ENCODE assay signal across 8 mouse cellular contexts in the genomic region with DNA sequence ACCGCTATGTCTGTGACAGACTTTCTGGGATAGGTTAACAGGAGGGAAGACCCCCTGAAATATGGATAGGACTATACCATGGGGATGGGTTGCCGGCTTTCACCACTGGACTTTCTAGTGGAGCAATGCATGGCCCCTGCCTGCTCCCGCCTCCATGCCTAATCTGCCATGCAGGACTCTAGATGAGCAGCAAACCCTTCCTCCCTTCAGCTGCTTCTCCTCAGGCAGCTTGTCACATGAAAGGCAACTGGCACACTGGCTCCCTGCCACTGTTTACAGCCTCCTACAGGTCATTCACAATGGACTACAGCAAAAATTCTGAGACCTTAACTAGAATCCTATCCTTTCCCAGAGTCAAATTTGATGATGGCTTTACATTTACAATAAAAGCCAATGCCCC. TPM values are rescaled to one million over a fixed set of nuclear protein-coding genes. Genes with fewer than 3 reads are reported as not detected.
DNase-seq lines count a peak whose midpoint lies in the region; ATAC-seq and TF ChIP-seq lines count a peak whose summit lies in the region.

No protein-coding gene starts in this region.

- ATAC-seq in kidney, embryonic 14.5 days (ENCODE audit: low FRiP score, low TSS enrichment): no peak
- no peak for ATAC-seq in midbrain, embryonic 13.5 days

- WGBS in kidney, embryonic 14.5 days: 93% methylated on average over 3 of the region's 3 CpGs
- whole genome bisulfite sequencing in midbrain, embryonic 13.5 days: 88% methylated on average over 3 of the region's 3 CpGs

- intact Hi-C loops in heart, postnatal 25 days (cut with DNase I): no loop called here

- H3K4me2 ChIP-seq in kidney, embryonic 14.5 days (replicated peaks; ENCODE audit: low read depth, low read length): no peak overlapping the region
- H3K4me2 ChIP-seq in midbrain, embryonic 13.5 days (replicated peaks): peak overlapping the region; percentile 73

- peak overlapping the region; percentile 99 for H3K27ac ChIP-seq in bone marrow macrophage, adult 2 months (ENCODE audit: insufficient read depth, low read depth, low read length)
- no peak overlapping the region for H3K27ac ChIP-seq in kidney, embryonic 14.5 days (ENCODE audit: low read depth, low read length)
- no peak overlapping the region for H3K27ac ChIP-seq in midbrain, embryonic 13.5 days

- H3K4me1 ChIP-seq in bone marrow macrophage, adult 2 months (ENCODE audit: control insufficient read depth, insufficient read depth, low read length): peaks cover 18% of the 10 kb centered on the region
- peaks cover 11% of the 10 kb centered on the region for H3K4me1 ChIP-seq in kidney, embryonic 14.5 days (ENCODE audit: control insufficient read depth, insufficient read depth, low read length)
- peaks cover 21% of the 10 kb centered on the region for H3K4me1 ChIP-seq in midbrain, embryonic 13.5 days (replicated peaks)

- H3K36me3 ChIP-seq in kidney, embryonic 14.5 days (ENCODE audit: control insufficient read depth, insufficient read depth, low read length): peaks cover 21% of the 10 kb centered on the region
- peaks cover 22% of the 10 kb centered on the region for H3K36me3 ChIP-seq in midbrain, embryonic 13.5 days

- peak overlapping the region; percentile 97 for H3K4me3 ChIP-seq in bone marrow macrophage, adult 2 months (ENCODE audit: insufficient read depth, low read length)
- no peak overlapping the region; the same call in 1 of the 2 replicates for H3K4me3 ChIP-seq in kidney, embryonic 14.5 days (ENCODE audit: low read length)
- H3K4me3 ChIP-seq in midbrain, embryonic 13.5 days (replicated peaks): peak overlapping the region; percentile 64

- peak; percentile 36 to 56 for DNase-seq in heart, adult 18-20 months
- DNase-seq in heart, postnatal 25 days (ENCODE audit: low spot score): no peak
- peak; percentile 34 for DNase-seq in gastrocnemius, postnatal 10 days
- DNase-seq in embryo, embryonic 11 days: no peak
- DNase-seq in urinary bladder, adult 2 months (ENCODE audit: low spot score): no peak

- TF ChIP-seq CTCF in bone marrow macrophage, adult 2 months (IDR thresholded peaks at IDR 0.05; ENCODE audit: low read depth, low read length): no peak

- no peaks in the 10 kb centered on the region for H3K9me3 ChIP-seq in kidney, embryonic 14.5 days (ENCODE audit: control insufficient read depth, low read length)
- H3K9me3 ChIP-seq in midbrain, embryonic 13.5 days: no peaks in the 10 kb centered on the region

- H3K27me3 ChIP-seq in kidney, embryonic 14.5 days (ENCODE audit: control insufficient read depth, insufficient read depth, low read length): no peaks in the 10 kb centered on the region
- H3K27me3 ChIP-seq in midbrain, embryonic 13.5 days: no peaks in the 10 kb centered on the region

- no peak for TF ChIP-seq POLR2A in bone marrow macrophage, adult 2 months (IDR thresholded peaks at IDR 0.05; ENCODE audit: borderline replicate concordance, low read depth, low read length)

- 0 out of 2 replicates have a peak overlapping the region, but pooled peaks have one; percentile 28 for H3K9ac ChIP-seq in kidney, embryonic 14.5 days (ENCODE audit: low read depth, low read length)
- peak overlapping the region; percentile 76; the same call in 1 of the 2 replicates for H3K9ac ChIP-seq in midbrain, embryonic 13.5 days (replicated peaks)

RNA-seq across cellular contexts. Expression of gene Rmnd1, which starts 1.4 kb away (rescaled TPM):
- total RNA-seq in heart, adult 18-20 months (2021): 10 to 100 TPM; 65.8 to 66.0 TPM
- total RNA-seq in heart, postnatal 25 days (2021): 10 to 100 TPM; 52.3 to 58.5 TPM
- polyA plus RNA-seq in bone marrow macrophage, adult 2 months (2012; ENCODE audit: insufficient read depth, insufficient read length, missing spikeins): 52.0 and 53.4 TPM in 2 replicates
- 10 to 100 TPM; 24.3 to 31.3 TPM for total RNA-seq in gastrocnemius, postnatal 10 days (2021)
- 56.4 and 61.3 TPM in 2 replicates for polyA plus RNA-seq in kidney, embryonic 14.5 days (2014; fragmentation: Nextera tagmentation; extraction: Ambion mirVana)
- 51.3 and 53.7 TPM in 2 replicates for polyA plus RNA-seq in midbrain, embryonic 13.5 days (2015; fragmentation: Nextera tagmentation; extraction: Ambion mirVana)
- polyA plus RNA-seq in urinary bladder, adult 2 months (2012; rRNA removed): 43.3 and 49.1 TPM in 2 replicates

RNA-seq across cellular contexts. Expression of gene Armt1, which starts 1.4 kb away (rescaled TPM):
- 10 to 100 TPM in 1 of 2 experiments, 1 to 10 TPM in 1; 8.8 to 10.1 TPM for total RNA-seq in heart, adult 18-20 months (2021)
- 1 to 10 TPM; 7.1 to 8.5 TPM for total RNA-seq in heart, postnatal 25 days (2021)
- 15.7 and 16.8 TPM in 2 replicates for polyA plus RNA-seq in bone marrow macrophage, adult 2 months (2012; ENCODE audit: insufficient read depth, insufficient read length, missing spikeins)
- total RNA-seq in gastrocnemius, postnatal 10 days (2021): 10 to 100 TPM; 10.4 to 11.0 TPM
- polyA plus RNA-seq in kidney, embryonic 14.5 days (2014; fragmentation: Nextera tagmentation; extraction: Ambion mirVana): 21.4 and 26.3 TPM in 2 replicates
- polyA plus RNA-seq in midbrain, embryonic 13.5 days (2015; fragmentation: Nextera tagmentation; extraction: Ambion mirVana): 16.3 and 18.2 TPM in 2 replicates
- 13.0 and 14.6 TPM in 2 replicates for polyA plus RNA-seq in urinary bladder, adult 2 months (2012; rRNA removed)

RNA-seq across cellular contexts. Expression of gene Zbtb2, which starts 42.9 kb away (rescaled TPM):
- 1 to 10 TPM; 5.5 to 6.0 TPM for total RNA-seq in heart, adult 18-20 months (2021)
- total RNA-seq in heart, postnatal 25 days (2021): 1 to 10 TPM; 6.0 to 6.3 TPM
- polyA plus RNA-seq in bone marrow macrophage, adult 2 months (2012; ENCODE audit: insufficient read depth, insufficient read length, missing spikeins): 8.7 and 10.3 TPM in 2 replicates
- total RNA-seq in gastrocnemius, postnatal 10 days (2021): 1 to 10 TPM; 6.2 to 7.2 TPM
- 11.5 and 18.4 TPM in 2 replicates for polyA plus RNA-seq in kidney, embryonic 14.5 days (2014; fragmentation: Nextera tagmentation; extraction: Ambion mirVana)
- 18.6 and 18.7 TPM in 2 replicates for polyA plus RNA-seq in midbrain, embryonic 13.5 days (2015; fragmentation: Nextera tagmentation; extraction: Ambion mirVana)
- 8.4 and 9.6 TPM in 2 replicates for polyA plus RNA-seq in urinary bladder, adult 2 months (2012; rRNA removed)

RNA-seq across cellular contexts. Expression of gene Ccdc170, which starts 51.5 kb away (rescaled TPM):
- under 1 TPM; 0.21 to 0.62 TPM for total RNA-seq in heart, adult 18-20 months (2021)
- total RNA-seq in heart, postnatal 25 days (2021): under 1 TPM; 0.20 to 0.21 TPM
- polyA plus RNA-seq in bone marrow macrophage, adult 2 months (2012; ENCODE audit: insufficient read depth, insufficient read length, missing spikeins): not detected in 2 replicates
- total RNA-seq in gastrocnemius, postnatal 10 days (2021): under 1 TPM; 0.33 to 0.43 TPM
- polyA plus RNA-seq in kidney, embryonic 14.5 days (2014; fragmentation: Nextera tagmentation; extraction: Ambion mirVana): 0.47 and 1.0 TPM in 2 replicates
- polyA plus RNA-seq in midbrain, embryonic 13.5 days (2015; fragmentation: Nextera tagmentation; extraction: Ambion mirVana): 0.05 and 0.27 TPM in 2 replicates
- polyA plus RNA-seq in urinary bladder, adult 2 months (2012; rRNA removed): 0.30 and 0.65 TPM in 2 replicates

Comparison
In these comparisons a context has a peak if more than half of its experiments do, and no peak if none do; other contexts are left out.
1. DNase-seq: peak in heart, adult 18-20 months (2 of 2) and gastrocnemius, postnatal 10 days (single experiment); none in heart, postnatal 25 days (single experiment), embryo, embryonic 11 days (single experiment) and urinary bladder, adult 2 months (single experiment).